Mouse (Mus musculus): Measurements from ENCODE around the gene Emsy.

Emsy gene

DNA sequence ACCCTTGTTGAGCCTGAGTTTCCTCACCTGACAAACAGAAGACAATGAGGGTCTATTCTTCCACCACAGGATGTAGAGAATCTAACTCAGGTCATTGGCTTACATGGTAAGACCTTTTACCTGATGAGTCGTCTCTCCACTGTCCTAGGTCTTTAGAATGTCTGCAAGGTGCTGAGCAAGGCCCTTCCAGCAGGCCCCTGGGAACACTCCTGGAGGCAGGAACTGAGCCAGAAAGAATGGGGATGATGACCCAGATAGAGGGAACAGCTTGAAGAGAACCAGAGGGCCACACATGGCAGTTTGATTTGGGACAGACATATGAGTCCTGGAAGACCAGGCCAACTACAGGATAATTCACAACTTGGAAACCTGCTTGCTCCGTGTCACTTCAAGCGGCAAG, 114.3 kb downstream of the Emsy start:
- no peak for DNase-seq (ENCODE audit: low spot score)

DNA sequence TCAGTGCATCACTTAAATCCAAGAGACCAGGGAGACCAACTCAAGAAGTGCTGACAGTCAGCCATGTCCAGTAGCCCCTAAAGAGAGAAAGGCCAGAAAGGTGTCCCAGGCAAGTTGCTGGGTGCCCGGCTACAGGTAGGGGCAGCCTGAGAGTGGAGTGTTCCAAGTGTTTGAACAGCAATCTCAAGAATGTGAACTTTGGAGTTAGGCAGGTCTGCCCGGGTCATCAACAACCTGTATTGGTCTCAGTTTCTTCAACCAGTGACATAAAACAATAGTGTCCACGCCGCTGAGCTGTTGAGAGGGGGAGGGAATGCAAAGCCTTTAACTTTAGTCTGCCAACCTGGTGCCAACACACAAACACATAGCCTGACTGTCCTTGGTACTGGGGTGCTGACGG, 115.0 kb downstream of the Emsy start:
- no peak for DNase-seq (ENCODE audit: low spot score)

DNA sequence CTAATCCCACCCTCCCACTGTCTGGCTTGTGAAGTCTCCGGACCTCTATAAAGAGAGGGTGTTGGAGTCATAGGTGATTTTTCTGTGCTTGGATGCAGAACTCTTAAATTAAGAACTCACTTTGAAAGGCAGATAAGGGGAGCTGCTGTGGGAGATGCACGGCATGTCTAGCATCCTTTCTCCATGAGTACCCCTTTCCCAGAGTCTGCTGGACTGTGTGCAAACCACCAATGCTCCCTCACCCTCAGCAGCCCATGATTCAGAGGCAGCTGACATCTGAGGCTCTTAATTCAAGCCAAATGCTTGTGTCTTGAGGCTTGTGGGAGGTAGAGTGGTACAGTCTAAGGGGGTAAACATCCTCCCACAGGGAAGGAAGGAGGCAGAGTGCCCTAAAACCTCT, 115.7 kb downstream of the Emsy start:
- no peak for DNase-seq (ENCODE audit: low spot score)

DNA sequence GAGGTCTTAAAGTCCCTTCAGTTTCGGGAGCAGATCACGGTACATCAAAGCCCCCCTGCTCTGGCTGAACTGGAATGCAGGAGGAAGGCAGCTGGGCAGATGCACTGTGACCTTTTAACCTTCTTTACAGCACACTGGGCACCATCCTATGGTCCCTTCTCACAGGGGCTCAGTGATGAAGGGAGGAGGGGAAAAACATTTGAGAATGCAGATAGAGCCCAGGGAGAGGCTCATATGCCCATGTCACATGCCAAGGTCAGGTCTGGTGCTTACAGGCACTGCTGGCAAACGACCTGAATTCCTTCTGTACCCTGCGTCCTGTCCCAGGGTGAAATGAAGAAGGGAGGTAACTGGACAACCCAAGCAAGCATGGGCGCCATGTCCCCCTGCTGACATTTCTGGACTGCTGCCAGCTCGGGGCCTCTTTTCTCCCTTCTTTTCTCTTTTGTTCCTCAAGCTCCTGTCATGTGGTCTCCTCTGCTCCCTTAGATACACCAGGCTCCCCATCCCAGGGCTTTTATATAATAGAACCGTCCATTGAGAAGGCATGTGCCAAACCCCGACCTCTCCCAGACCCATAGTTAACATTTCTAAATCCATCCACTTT, 118.5 kb downstream of the Emsy start:
- DNase-seq (ENCODE audit: low spot score) = no peak

DNA sequence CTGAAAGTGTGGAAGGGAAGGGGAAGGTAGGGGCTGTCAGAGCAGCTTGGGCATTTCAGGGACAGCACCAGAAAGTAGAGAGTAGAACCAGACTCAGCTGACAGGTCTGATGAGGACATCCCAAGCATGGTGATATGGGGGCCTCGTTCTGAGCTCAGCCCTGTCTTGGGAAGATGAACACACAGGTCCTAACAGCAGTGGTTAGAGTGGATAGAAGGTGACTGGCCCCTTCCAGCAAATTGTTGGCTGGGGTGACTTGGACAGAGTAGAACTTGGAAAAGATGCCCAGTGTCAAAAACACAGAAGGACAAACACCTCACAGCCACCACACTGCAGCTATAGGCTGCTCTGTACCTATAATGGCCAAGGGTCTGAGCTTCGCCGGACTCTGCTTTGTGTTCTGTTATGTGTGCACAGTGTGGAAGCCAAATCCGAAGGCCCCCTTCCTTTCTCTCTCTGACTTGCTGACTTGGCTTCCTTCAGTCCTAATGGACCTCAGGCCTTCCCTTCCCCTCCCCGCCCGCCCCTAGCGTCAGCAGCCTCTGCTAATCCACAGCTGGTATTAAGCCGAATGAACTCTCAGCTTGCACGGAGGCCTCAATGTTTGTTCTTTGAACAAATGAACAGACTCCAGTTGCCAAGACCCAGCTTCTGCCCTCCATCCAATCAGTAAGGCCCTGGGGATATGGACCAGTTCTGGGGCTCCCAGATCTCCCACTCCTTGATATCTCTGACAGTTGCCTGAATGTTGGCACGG, 119.2 kb downstream of the Emsy start:
- DNase-seq (ENCODE audit: low spot score) = no peak
